Mouse (Mus musculus) embryonic fibroblast, embryonic 13.5 days (primary cell): ENCODE data around the gene Ly6g6e.

Experiments used
- CTCF ChIP-seq: IDR thresholded peaks from 2 replicates; pipeline ENCODE4 v1.5.1; 2011; ENCODE audit warnings: mild to moderate bottlenecking, control low read depth, low read length, moderate library complexity, borderline replicate concordance; ENCODE audit not compliant: insufficient read depth
- POLR2A ChIP-seq: IDR thresholded peaks from 2 replicates; pipeline ENCODE4 v1.6.1; 2011; ENCODE audit warnings: low read depth, mild to moderate bottlenecking, control low read depth, low read length, moderate library complexity

DNA sequence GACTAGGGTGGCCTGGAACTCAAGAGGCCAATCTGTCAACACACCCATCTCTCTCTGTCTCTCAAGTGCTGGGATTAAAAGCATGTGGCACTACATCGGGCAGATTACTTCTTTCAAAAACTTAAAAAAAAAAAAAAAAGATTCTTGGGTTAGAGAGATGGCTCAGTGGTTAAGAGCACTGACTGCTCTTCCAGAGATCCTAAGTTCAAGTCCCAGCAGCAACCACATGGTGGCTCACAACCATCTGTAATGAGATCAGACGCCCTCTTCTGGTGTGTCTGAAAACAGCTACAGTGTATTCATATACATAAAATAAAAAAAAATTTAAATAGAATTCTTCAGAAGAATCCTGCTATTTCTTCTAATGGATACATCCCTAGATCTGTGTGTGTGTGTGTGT lies 11.4 kb downstream of the Ly6g6e start:
- TF ChIP-seq CTCF (no peak), POLR2A (no peak)
